Mouse (Mus musculus) spleen, postnatal 36 days (tissue): ENCODE results near the gene Mbnl2.

Source experiments
- DNase-seq, 2 experiments: peaks; one replicate each; pipeline ENCODE4 v3.0.0; 2022; ENCODE audit warnings: low spot score in 2 of 2, mixed read lengths in 1 of 2

Mbnl2 gene

DNA sequence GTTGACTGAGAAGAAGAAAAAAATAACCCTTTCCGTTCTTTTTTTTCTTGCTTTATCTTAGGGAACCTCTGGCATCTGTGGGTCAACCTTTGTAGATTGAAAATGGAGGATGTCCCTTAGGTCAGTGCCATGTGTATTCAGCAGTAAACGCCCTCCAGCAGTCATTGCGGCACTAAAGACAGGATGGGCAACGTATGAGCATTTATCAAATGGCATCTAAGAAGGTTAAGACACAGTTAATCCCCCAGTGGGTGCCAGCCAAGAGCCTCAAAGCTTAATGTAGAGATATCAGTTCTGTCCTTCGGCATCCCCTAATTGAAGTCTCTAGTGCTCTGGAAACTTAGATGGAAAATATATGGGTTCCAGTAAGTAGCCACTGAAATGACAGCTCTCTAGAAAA is 723 bp upstream of the Mbnl2 start:
- no peak for DNase-seq

- DNase-seq, result peak; percentile 19 to 38
These were observed 1.0 kb downstream of the Mbnl2 start for GRCm38 (mm10) chr14:120276343-120277080.

DNA sequence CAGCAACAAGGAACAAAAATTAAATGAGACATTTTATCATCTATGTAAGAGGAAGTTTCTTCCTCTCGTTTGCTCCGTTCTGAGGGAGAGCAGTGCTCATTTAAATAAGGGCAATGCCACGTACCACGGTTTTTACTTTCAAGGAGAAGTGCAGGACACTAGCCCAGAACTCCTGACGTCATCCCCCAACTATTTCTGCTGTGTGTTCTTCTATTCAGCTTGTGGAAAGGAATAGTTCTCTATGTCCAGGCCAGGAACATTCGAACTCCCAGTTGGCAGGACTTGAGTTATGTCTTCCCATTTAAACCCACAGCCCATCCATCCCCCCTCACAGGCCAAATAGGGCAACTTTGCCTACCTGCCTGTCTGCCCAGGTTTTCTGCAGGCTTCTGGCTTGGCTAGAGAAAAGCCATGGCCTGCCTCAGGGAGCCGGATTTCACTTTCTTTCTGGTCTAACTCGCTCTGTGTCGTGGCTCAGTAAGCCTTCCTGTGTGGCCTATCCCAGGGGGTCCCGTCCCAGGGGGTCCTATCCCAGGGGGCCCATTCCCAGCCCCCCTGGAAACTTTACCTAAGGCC is 1.7 kb downstream of the Mbnl2 start:
- DNase-seq, result peak; percentile 54

- DNase-seq, result peak; percentile 36 to 38
These were observed 3.1 kb downstream of the Mbnl2 start for GRCm38 (mm10) chr14:120278290-120279244.

- peak; percentile 53 to 62 for DNase-seq
These were observed 4.7 kb downstream of the Mbnl2 start for GRCm38 (mm10) chr14:120280136-120280535.

- no peak for DNase-seq
These were observed 8.3 kb downstream of the Mbnl2 start for GRCm38 (mm10) chr14:120283787-120284186.

DNA sequence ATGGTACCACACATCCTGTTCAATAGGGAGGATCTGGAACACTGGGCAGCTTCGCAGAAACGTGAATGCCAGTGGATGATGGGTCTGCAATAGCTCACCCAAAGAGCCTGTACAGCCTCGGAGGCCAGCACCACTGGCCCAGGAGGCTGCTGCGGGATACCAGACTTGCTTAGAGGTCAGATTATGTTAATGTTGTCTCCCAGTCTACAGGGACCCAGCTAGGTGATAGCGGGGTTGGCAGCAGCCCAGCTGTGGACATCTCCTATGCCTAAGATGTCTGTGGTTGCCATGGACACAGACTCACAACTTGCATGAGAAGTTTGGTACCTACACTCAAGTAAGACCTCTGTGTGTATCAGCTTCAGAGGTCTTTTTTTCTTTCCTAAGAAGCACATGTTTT is 9.0 kb downstream of the Mbnl2 start:
- no peak for DNase-seq

DNA sequence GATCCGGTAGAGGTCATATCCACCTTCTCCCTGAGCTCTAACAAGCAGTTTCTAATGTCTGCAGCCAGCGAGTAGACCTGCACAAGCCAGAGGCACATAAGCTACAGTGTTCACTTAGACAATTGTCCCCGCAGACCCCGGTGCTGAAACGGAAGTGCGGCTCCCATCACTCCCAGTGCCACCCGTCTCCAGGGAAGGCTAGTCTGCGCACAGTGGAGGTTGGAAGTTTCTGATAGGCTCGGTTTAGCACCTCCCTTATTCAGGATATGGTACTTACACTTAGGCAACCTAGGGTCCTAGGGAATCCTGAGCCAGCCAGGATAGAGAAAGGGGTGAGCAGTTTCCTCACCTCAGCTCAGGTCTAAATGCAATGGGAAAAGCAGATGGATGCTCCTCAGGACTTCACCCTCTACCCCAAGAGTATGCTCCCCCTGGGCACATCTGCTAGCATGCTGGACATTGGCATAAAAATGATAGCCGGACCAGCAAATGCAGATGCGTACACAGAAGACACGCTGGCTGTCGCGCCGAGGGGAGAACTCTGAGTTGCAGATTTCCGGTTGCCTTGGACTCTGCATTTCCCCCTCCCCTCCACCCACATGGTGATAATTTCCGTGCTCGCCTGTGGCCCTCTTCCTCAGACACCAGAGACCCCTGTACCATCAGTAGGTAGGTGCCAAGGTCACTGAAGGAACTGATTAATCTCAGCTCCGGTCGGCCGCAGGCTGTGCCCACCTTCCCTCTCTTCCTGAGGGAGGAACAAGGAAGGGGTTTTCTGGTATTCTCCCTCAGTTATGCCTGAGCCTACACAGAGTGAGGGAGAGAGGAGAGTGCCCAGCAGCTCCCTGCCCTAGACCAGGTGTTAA is 11.9 kb downstream of the Mbnl2 start:
- DNase-seq, result no peak

DNA sequence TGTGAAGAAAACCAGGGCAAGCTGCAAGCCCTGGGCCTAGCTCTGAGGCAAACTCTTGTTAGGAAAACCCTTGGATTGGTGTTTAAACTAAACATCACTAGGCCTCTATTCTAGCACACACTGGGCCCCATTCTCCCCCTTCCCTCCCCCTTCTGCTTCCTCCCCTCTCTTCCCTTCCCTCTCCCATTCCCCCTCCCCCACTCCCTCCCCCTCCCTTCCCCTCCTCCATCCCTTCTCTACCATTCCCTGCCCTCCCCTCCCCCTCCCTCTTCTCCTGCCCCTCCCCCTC is 12.5 kb downstream of the Mbnl2 start:
- DNase-seq, result no peak

- no peak for DNase-seq
These were observed 13.0 kb downstream of the Mbnl2 start for GRCm38 (mm10) chr14:120288378-120289002.

DNA sequence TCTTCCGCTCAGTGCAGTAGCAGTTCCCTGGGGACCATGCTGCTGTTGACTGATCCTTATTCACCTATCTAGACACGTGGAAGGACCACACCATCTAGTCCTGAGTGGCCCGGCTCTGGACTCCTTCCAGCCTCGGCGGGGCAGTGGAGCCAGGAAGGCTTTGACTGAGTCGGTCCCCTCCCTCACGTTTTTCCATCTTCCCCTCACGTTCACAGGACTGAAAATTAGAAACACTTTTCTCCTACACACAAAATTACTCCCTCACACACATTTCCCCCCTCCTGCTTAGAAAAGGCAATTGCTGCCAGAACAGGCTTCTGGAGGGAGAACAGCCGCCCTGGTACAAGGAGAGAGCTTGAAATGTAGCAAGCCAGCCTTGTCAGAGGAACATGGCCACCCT is 13.6 kb downstream of the Mbnl2 start:
- no peak for DNase-seq

DNA sequence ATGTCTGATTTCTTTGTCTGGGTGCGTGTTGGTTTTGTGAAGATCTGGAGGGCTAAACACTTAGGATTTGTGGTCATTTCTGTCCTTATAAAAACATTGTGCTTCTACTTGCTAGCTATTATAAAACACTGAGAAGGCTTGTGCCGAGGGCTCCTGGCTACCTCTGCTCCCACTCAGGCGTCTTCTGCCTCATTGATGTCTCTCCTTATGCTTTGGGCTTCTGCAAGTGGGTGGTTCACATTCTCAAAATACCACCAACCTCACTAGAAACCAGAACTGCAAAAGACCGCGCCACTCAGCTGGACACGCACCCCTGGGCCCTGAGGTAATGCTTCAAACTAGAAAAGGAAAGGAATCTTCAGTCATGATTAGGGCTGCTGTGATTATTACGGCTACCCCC is 14.1 kb downstream of the Mbnl2 start:
- peak in 1 of 2 experiments; percentile 27 for DNase-seq

- DNase-seq, result no peak
These were observed 15.8 kb downstream of the Mbnl2 start for GRCm38 (mm10) chr14:120291226-120291757.

- no peak for DNase-seq
These were observed 16.7 kb downstream of the Mbnl2 start for GRCm38 (mm10) chr14:120292133-120292532.

DNA sequence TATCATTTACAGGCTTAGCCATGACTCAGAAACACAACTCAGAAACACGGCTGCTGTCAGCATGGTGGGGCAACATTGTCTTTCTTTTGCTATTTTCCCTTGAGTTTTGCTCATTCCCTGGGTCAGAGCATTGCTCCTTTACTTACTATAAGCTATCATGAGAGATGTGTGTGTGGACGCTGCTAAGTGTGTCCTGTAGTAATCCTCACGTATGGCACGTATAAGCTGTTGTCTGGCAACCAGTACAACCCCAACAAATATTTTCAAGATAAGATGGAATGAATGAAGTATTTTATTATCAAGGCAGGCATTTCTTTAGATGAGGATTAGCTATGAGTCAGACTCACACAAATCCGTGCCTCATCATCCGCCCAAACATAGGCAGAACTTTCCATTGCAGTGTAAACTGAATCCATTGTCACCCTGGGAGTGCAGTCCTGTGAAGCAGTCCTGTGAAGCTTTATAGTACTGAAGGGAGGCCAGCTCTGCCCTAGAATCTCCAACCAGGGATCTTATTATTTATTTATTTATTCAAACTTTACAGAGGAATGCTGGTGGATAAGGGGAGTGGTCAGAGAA is 17.2 kb downstream of the Mbnl2 start:
- no peak for DNase-seq

DNA sequence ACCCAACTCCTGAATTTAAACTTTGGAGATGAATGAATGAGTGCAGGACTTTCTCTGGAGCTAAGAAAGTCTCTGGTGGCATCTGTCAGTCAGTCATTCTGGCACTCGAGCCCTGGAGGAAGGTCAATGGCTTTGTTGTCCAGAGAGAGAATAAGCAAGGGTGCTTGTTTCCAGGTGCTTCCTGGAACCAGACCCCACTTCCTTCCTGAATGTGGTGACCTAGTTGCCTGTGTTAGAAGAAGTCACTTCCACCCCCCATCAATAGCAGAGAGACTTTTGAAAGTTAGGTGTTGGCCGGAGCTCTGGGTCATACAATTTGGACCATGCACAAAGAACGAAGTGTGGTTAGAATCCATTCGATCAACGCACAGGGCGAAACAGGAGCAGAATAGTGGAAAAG is 19.0 kb downstream of the Mbnl2 start:
- no peak for DNase-seq

- no peak for DNase-seq
These were observed 20.1 kb downstream of the Mbnl2 start for GRCm38 (mm10) chr14:120295355-120296220.

DNA sequence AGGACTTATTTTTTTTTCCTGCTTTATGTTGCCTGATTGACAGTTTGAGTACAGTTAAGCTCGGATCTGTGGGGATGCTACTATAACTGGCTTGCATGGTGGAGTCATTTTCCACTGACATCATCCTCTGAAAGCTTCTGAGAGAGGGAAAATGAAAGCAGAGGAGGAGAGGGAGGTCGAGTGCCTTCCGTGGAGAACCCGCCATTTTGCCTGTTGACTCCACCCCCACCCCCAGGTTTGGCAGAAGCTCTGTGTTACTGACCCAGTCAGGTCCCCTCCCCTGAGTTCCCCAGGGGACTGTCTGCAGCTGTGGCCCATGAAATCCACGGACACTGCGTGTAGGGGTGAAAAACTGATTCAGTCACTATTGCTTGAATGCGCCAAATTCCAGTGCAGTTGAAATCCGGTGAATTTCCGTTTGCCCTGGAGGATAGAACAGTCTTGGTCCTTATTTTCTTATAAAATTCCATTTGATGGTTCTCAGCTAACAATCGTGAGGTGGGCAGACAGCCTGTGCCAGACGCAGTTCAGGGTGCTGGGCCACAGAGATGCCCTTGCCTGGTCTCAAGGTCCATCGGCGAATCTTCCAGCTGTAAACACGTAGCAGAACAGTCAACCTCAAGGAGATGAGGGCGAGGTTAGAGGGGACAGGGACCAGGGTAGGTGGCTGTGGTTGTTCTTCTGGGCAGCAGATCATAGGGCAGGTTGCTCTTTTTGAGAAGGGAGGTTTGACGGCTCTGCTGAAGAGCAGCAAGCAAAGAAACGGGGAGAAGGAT is 20.9 kb downstream of the Mbnl2 start:
- no peak for DNase-seq
